Mouse (Mus musculus): ENCODE measurements at regions not wholly inside any gene's neighbourhood (a gene's known extent, or its start where the extent isn't known, plus 50 kb on each side); places are given as distances from the start of the nearest gene placed in this dataset.
"Not testable (repeated sequence)": the region's sequence is repeated elsewhere in the genome, so short reads cannot be mapped to it uniquely, and the experiment has no call there.

GRCm38 (mm10) chr11:41090391-41090900, 335.3 kb upstream of the Ccng1 start:
- not testable (repeated sequence) for ATAC-seq (ENCODE audit: insufficient number of reproducible peaks, low FRiP score, low TSS enrichment)

- no peak for ATAC-seq (ENCODE audit: insufficient number of reproducible peaks, low FRiP score, low TSS enrichment)
Observed at GRCm38 (mm10) chr11:41063570-41063969, 308.5 kb upstream of the Ccng1 start.

- no peak for ATAC-seq (ENCODE audit: insufficient number of reproducible peaks, low FRiP score, low TSS enrichment)
Observed at GRCm38 (mm10) chr11:41057796-41058195, 302.7 kb upstream of the Ccng1 start.

GRCm38 (mm10) chr11:41030018-41030417, 274.9 kb upstream of the Ccng1 start:
- no peak for ATAC-seq (ENCODE audit: insufficient number of reproducible peaks, low FRiP score, low TSS enrichment)

- no peak for ATAC-seq (ENCODE audit: insufficient number of reproducible peaks, low FRiP score, low TSS enrichment)
Observed at GRCm38 (mm10) chr11:41010096-41010495, 255.0 kb upstream of the Ccng1 start.

GRCm38 (mm10) chr11:40972806-40973205, 217.7 kb upstream of the Ccng1 start:
- ATAC-seq (ENCODE audit: insufficient number of reproducible peaks, low FRiP score, low TSS enrichment) = no peak

- peak; percentile 74 for ATAC-seq (ENCODE audit: insufficient number of reproducible peaks, low FRiP score, low TSS enrichment)
Observed at GRCm38 (mm10) chr11:40927168-40927567, 172.1 kb upstream of the Ccng1 start.

- ATAC-seq (ENCODE audit: insufficient number of reproducible peaks, low FRiP score, low TSS enrichment) = no peak
Observed at GRCm38 (mm10) chr11:40891485-40891884, 136.4 kb upstream of the Ccng1 start.

- ATAC-seq (ENCODE audit: insufficient number of reproducible peaks, low FRiP score, low TSS enrichment) = no peak
Observed at GRCm38 (mm10) chr11:40884509-40884908, 129.4 kb upstream of the Ccng1 start.

- ATAC-seq (ENCODE audit: insufficient number of reproducible peaks, low FRiP score, low TSS enrichment) = no peak
Observed at GRCm38 (mm10) chr11:40879589-40879988, 124.5 kb upstream of the Ccng1 start.

- ATAC-seq (ENCODE audit: insufficient number of reproducible peaks, low FRiP score, low TSS enrichment) = no peak
Observed at GRCm38 (mm10) chr11:40873002-40873401, 117.9 kb upstream of the Ccng1 start.

- no peak for ATAC-seq (ENCODE audit: insufficient number of reproducible peaks, low FRiP score, low TSS enrichment)
Observed at GRCm38 (mm10) chr11:40865694-40866093, 110.6 kb upstream of the Ccng1 start.

GRCm38 (mm10) chr11:40851361-40851760, 96.2 kb upstream of the Ccng1 start:
- no peak for ATAC-seq (ENCODE audit: insufficient number of reproducible peaks, low FRiP score, low TSS enrichment)

- no peak for ATAC-seq (ENCODE audit: insufficient number of reproducible peaks, low FRiP score, low TSS enrichment)
Observed at GRCm38 (mm10) chr11:40850652-40851092, 95.6 kb upstream of the Ccng1 start.

- ATAC-seq (ENCODE audit: insufficient number of reproducible peaks, low FRiP score, low TSS enrichment) = no peak
Observed at GRCm38 (mm10) chr11:40846586-40846985, 91.5 kb upstream of the Ccng1 start.

- no peak for ATAC-seq (ENCODE audit: insufficient number of reproducible peaks, low FRiP score, low TSS enrichment)
Observed at GRCm38 (mm10) chr11:40835393-40835792, 80.3 kb upstream of the Ccng1 start.
